Mouse (Mus musculus) layer of hippocampus, adult 8-10 months (tissue): ENCODE results near the gene Trim9. TPM values are rescaled to one million over a fixed set of nuclear protein-coding genes. Genes with fewer than 3 reads are reported as not detected.

Experiments
- DNase-seq, 2 experiments: peaks; one replicate each; pipeline ENCODE4 v3.0.0; 2022; ENCODE audit warnings: low spot score in 2 of 2
- total RNA-seq, 4 experiments: library from RNA; stranded (reverse); gene quantifications; 2 replicates each; pipeline ENCODE4 v1.2.4; 2022

Gene Trim9
- total RNA-seq = 100 to 1,000 TPM; 240 to 340 (median 277) TPM

DNA sequence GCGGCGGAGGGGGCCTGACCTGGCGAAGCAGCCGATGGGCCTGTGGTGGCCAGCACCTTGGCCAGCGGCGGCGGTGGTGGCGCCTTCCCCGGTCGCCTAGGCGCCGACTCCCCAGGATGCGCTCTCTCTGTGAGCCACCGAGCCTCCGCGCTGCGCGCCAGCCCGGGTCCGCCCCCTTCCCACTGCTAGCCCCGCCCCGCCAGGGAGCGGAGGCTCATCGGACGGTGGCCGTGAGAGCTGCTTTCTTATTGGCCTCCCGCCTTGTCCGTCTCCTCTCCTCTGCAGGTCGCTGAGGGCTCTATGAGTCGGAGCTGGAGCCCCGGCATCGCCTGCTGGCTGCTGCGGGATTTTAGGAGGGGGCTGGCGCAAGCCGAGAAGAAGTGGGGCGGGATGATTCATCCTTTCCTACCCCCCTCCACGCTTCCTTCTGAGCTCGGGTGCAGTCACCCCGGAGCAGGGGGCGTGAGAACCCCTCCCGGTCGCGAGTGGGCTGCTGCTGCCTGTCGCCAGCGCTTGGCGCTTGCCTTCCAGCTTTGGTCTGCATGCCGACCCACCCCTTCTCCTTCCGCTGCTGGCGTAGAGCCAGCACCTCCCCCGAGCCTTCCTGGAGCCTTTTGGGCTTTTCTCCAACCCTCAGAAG lies at the start of gene Trim9:
TSS of gene Trim9 (minus strand) at position 413 of the 640 bp plus-strand sequence.
- DNase-seq = peak; percentile 98

DNA sequence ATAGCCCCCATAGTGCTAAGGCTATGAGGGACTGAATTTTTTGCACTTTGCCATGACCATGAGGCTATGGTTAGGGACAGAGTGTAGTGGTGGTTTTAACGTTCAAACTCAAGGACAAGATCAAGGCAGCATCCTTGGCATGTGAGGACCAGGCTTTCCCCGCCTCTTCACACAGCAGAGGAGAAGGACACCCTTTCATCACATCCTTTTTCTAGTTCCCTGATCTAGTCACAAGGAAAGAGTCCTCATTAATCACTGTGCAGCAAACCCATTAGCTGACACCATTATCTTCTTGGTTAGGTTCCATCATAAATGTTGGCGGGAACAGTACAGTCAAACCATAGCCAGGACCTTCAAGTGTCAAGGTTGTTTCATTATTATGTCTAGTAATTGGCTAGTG lies 47.6 kb upstream of the Trim9 start:
- no peak for DNase-seq

DNA sequence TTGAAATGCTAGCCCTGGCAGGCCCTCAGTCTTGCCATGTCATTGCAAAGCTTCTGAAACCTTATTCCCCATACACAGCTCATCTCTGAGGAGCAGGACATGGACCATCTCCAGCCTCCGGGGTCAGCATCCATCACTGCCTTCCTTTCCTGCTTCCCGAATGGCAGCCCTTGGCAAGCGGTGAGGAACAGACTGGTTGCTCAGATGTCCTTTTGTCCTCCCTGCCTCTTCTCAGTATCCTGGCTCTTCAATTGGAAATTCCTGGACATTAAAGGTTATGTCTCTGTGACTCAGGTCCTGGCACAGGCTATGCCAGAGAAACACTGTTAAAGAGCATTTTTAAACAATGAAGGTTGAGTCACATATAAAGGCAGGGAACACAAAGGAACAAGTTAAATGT lies 43.8 kb upstream of the Trim9 start:
- DNase-seq = no peak

DNA sequence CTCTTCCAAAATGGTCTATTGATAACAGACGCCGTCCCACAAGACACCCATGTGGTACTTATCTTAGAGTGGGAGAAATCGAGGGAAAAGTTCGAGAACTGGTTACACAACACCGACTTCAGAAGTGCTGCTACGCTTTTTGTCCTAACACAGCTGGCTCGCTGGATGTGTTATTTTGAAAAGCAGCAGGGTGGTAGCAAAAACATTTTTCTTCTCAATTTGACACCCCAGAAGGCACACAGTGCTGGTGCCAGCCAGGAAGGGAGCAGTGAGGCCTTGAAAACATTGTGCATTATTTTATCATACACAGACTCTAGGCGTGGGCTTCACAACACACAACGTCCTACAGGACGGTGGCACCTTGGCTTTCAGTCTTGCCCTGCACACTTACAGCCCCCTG lies 27.6 kb upstream of the Trim9 start:
- no peak for DNase-seq

DNA sequence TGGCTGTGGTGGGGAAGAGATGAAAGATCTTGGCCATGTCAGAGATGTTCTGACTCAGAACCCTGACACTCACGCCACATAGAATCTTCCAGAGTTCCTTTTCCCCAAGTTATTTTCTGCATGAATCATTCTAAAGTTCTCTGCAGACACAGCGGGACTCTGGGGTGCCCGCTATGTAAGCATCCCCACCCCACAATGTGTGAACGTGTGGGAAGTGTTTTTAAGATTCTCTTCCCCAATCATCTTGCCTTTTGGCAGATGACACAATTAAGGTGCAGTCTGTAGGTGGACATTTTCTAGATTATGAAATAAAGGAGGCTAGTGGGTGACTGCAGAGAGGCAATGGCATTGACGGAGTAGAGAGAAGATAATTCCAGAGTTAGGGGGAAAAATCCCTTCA lies 25.5 kb upstream of the Trim9 start:
- no peak for DNase-seq

DNA sequence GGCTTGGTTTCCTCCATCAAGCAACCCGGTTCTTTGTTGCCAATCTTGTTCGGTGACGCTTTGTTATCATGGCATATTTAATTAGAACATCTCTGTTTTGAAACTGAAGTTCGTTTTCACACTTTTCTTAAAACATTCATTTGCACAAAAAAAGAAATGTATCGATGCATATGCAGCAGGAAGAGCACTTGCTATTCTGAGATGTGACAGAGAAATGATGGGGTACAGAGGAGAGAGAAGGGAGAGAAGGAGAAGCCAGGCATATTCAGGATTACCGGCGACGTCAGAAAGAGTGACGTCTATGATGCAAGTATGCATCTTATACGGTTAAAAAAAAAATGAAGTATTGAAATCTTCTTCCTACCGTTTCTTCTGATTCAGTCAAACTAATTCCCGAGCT lies 21.9 kb upstream of the Trim9 start:
- no peak for DNase-seq

DNA sequence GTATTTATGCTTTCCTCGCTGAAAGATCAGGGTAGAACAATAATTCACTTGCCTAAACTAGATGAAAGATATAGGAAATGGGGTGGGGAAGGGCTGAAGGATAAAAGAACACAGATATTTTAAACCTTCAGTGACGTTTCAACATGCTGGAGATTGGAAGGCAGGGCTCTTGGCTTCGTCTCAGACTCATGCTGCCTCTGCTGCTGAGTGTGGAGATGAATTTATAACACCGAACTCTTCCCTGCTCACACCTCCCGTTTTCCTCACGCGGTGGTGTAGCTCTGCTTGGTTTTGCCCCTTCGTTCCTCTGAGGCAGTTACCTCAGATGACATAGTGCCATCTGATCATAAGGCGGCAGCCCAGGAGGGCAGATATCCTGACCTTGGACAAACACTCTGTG lies 21.4 kb upstream of the Trim9 start:
- no peak for DNase-seq

DNA sequence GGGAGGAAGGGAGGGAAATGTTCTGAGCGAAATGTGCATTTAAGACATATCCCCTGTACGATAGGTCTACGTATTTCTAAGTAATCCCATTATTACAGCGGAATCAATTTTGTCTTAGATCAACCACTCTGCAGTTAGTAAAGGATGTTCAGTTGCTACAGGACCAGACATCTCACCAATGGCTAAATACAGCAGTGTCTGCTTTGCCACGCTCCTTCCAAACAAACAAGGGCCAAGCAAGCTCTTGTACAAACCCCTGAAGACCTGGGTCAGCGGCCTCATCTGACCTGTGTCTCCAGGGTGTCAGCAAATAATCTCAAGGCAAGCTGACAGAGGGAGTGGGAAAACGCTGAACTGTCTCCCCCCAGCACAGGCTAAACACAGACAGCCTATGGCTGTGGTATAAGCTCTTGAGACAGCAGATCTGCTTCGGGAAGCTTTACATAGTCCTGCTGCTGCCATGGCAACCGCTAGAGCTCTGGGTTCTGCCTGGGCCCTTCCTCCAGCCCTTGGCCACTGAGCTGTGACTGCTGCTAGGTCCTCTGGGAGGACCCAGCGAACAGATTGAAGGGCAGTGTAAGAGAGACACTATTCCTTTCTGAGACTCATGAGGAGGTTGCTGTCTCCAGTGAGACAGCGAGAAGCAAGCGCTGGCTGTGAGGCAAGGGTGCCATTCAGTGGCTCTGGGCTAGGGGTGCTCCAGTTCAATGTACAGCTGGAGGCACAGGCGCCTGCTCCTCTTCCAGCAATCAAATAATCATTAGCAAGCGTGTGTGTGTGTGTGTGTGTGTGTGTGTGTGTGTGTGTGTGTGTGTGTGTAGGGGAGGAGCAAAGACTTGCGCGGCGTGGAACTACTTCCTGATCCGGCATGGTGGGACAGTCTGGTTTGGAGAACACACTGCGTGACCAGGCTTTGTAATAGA lies 20.2 kb upstream of the Trim9 start:
- DNase-seq = peak; percentile 72

DNA sequence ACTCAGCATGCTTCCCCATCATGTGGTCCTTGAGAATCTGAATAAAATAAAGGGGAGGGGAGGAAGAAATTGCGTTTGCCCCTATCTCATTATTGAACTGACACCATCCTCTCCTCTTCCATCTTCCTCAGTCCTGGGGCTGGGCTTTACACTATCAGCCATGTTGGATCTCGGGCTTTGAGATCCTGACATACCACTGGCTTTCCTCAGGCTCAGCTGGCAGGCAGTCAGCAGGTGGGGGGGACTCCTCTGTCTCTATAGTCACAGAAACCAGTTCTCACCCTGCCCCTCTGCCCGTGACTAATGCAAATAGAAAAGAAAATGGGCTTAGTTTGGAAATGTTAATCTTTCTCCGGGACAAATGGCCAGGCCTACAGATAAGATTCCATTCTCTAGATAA lies 15.6 kb upstream of the Trim9 start:
- no peak for DNase-seq

DNA sequence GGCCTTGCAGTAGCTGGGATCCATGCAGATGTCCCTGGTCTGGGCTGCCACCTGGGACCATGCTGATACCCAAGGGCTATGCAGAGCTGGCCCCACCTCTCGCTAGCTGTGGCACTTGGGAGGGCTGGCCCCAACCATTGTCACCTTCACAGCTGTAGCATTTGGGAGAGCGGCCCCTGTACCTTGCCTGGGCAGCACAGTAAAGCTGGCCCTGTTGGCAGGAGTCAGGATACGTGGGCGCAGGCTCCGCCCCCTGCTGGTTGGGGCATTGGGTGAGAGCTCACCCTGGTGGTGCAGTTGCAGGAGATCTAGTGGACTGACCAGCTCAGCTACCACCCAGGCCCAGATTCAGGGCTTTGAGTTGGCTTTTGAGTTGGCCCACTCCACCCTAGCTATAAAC lies 12.9 kb upstream of the Trim9 start:
- DNase-seq = no peak

DNA sequence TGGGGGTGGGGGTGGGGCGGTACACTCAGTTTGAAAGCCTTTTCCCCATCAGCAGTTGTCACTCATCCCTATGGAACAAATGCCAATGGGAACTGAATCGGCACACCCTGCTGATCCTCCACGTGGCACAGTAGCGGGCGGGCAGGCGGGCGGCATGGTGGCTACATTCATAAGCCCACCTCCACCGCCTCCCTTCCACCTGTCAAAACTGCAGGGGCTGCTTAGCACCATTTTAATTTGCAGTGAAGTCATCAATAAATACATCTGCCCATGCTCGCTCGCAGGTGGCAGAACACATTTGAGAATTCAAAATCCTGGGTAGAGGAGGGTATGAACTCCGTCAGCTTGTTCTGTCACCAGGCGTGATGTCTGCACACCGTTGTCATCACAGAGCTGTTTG lies 12.0 kb upstream of the Trim9 start:
- DNase-seq = peak; percentile 73 to 83

DNA sequence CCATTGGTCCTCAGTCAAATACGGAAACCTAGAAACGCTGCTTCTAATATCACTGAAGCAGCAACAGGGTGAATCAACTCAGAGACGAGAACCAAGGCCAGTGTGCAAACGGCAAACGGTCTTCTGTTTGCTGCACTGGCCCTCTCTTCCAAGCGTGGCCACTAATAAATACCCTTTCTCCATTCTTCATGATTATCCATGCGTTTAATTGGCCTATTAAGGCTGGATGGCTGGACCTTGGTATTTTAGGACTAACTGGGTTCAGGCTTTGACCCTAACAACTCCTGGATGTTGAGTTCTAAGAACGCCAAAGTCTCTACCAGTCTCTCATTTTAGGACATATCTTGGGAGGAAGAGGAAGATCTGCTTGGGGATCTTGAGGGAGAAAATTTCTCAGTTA lies 7.5 kb upstream of the Trim9 start:
- no peak for DNase-seq

DNA sequence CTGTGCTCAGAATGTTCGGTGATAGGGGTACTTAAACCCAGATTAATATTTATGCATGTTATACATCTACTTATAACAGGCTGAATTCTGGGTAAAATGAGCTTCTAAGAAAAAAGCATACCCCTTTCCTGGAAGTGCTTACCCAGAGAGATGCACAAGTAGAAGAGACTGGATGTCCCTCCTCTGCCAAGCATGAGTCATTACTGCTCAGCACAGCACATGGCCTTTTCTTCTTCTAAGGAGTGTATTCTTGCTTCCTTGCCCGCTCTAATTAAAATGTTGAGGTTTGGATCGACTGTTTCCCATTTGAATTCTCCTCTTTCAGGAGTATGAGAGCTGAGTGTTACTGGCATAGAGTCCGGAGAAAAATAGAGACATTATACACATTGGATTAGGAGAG lies 3.1 kb upstream of the Trim9 start:
- DNase-seq = peak in 1 of 2 experiments; percentile 51

DNA sequence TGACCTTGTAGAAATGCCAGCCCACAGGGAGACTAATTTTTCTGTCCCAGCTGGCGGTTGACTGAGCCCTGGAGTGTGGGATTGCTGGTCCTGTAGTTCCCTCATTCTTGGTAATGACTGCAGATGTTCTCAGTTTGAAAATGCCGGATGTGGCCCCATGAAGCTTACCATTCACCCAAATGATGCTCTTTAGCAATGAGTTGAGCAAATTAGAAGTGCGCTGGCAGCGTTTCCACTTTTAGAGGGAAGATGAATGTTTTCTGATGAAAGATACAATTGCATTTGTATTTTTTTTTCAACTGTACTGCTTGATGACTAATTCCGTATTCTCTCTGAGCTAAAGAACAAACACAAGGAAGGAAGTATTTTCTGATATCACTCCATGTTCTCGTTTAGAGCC lies 2.4 kb upstream of the Trim9 start:
- no peak for DNase-seq

DNA sequence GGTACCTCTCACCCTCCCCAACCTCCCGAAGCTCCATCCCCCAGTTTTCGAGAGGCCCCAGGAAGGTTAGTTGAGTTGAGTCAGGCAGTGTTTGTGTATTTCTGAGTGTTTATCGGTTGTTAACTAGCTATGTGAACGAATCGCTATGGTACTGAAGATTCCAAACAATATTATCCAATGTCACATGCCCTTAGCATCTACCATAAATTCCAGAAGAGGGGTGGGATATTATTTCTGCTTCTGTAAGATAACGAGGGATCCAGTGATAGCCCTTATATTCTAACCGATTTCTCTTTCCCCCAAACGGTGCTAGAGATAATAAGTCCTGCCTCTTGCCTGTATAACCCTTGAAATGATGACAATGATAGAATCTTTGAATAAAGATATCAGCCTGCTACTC lies 612 bp upstream of the Trim9 start:
- DNase-seq = no peak

DNA sequence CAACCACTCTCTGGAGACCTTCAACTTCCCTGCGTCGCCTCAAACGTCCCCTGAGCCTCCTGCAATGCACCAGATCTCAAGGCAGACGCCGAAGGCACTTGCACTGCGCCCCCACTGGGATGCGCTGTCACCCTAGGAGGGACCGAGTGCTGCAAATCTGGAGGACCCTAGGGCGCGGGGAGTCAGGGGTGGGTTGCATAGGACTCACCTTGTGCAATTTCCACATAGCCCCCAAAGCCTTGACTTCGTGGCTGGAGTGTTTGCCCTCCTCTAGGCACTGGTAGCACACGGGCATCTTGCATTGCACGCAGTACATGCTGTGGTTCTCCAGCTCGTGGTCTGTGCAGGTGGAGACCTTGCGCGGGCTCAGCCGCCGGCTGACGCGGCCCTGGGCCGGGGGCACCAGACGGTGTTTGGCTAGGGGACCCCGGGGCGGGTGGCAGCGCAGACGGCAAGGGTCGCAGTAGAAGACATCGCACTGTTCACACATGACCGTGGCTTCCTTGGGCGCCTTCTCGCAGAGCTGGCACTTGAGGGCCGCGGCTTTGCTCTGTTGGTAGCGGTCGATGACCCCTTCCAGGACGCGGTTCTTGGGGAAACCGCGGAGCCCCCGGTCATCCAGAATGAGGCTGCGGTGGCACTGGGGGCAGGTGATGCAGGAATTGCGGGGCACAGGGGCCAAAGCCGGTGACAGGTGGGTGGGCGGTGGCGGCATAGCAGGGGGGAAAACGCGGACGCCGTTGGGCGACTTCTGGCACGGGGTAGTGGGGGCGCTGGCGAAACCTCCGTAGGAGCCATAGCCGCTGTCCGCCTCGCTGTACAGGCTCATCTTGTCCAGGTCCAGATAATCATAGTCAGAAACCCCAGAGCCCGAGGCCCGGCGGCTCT lies 1.0 kb downstream of the Trim9 start:
- peak; percentile 76 to 79 for DNase-seq

DNA sequence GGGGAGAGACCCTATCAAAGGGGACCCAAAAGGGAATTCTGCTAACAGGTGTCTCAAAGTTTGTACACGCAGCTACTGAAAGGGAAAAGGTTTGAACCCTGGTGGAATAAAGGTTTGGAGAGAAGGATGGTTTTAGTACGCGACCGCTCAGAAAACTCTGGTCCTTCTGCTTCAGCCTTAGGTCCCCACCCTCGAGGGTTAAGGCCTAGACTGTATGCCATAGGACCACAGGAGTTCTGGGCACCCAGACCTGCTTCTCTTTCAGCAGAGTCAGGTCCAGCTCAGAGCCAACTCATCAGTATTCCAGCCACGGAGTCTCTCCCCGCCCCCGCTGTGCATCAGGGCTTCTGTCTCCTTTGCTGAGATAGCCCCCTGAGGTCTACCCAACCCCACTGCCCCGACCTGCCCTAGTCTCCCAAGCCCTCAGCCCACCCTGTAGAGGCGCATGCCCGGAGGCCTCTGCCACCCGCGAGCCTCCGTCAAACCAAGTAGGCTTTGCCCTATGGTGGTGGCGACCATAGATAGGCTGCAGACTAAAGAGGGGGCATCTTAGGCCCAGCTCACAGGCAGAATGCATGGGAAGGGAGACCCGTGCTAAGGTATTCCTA lies 1.8 kb downstream of the Trim9 start:
- peak; percentile 48 to 53 for DNase-seq

DNA sequence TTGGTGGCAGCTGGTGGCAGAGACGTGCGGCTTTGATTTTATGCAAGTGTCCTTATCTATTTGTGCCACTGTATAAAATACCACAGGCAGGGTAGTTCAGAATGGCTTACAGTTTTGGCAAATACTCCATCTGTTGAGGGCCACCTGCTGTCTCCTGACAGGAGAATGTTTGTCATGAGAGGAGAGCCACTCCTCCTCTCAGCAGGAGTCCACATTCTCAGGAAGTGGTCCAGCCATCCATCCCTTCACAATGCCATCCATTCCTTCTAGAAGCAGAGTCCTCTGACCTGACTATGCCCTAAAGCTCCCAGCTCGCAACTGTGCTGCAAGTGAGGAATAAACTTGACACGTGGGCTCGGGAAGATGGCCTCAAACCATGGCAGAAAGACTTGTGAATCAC lies 12.2 kb downstream of the Trim9 start:
- no peak for DNase-seq

DNA sequence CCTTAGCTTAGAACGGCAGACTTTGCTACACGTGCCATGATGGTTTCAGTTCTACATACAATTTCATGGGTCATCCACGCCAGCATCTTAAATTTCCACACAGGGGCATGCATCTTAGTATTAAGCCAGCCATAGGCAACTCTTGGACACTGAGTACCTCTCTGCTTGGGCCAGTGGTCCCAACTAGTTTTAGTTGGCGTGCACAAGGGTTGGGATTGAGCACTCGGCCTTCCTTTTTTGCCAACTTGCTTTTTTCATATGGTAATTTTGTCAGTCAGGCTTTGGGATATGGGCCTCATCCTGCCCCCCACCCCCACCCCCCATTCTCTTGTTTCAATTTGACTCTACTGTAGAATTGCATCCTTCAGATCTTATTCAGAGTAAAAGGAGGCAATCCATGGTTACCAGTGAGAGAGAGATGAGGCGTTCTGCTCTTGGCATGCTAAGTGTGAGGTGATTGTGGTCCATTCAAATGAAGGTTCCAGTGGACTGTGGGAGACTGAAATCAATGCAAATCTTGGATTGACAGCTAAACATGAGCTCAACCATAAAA lies 14.1 kb downstream of the Trim9 start:
- DNase-seq = no peak

DNA sequence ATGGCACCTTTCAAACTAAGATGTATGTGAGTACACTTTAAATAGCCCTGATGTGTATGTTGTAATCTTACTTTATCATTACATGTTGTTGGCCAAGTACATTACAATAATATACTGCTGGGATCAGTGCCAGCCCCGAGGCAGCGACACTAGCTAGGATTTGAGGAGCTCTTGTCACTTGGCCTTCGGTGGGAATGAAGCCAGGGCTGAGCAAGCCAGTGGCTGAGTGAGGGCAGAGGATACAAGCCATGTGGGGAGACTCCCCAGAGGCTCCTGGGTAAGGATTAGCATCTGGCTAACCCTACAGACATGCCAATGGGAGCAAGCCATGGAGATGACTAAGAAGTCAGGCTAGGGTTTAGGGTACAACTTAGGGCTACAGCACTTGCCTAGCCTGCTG lies 18.4 kb downstream of the Trim9 start:
- DNase-seq = no peak

DNA sequence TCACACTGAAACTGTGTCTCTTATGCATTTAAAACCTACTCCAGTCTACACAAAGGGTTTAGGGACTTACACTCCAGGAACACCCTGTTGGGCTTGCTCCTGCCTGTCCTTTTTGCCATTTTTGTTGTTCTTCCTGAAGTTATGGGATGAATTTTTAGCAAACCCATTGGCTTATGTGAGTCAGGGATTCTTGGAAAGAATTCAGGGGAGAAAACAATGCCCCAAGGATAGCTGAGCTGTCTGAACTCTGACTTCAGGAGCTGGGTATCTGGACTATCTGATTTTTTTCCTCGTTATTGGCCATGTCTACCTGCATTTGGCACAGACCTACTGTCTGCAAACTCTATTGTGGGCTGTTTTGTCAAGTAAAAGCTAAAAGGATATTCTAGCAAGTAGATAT lies 20.5 kb downstream of the Trim9 start:
- DNase-seq = no peak
